Comparison of ENCODE assay signal across 8 mouse cellular contexts in the genomic region with DNA sequence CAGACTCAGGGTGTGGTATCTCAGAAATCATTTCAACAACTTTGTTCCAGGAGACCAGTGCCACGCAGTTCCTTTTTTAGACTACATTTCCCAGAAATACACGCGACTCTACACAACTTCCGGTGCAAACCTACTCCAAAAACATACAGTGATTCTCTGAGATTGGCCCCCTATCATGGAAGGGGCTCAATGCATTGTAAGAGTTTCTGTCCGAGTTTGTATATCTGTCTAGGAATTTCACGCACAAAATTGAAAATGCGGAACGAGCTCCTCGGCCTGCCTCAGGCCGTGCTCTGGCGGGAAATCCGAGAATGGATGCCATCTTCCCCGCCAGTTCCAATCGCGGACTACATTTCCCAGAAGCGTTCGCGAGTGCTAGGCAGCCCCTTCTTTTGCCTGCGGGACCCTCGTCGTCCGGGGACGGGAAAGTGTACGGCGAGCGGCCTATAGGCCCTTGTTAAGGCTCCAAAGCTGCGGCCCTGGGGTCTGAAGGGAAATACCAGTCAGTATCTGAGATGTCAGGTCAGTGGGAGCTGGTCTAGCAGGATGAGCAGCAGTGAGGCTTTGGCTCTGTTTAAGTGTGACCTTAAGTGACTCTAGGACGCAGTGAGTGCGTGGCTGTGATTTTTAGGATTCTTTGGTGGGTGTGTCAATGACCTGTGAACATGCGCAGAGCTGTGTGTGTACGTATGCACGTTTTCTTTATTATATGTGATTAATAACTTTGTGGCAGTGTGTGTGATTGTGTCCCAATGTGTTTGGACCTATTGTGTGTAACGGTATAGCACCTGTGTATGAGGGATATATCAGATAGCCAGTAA. TPM values are rescaled to one million over a fixed set of nuclear protein-coding genes. Genes with fewer than 3 reads are reported as not detected.
A peak's percentile ranks its signal among the peaks of the same experiment; 100 is the strongest.
DNase-seq lines count a peak whose midpoint lies in the region; ATAC-seq and TF ChIP-seq lines count a peak whose summit lies in the region.

Gene Zfp383 (plus strand): TSS at position 94 of the 821 bp plus-strand sequence.

- no peaks in the 10 kb centered on the region for H3K36me3 ChIP-seq in ES-E14 (ENCODE audit: control insufficient read depth, insufficient read depth, low read length, poor library complexity, severe bottlenecking)
- H3K36me3 ChIP-seq in forebrain, embryonic 14.5 days (ENCODE audit: control insufficient read depth, insufficient read depth, low read length) = peaks cover 29% of the 10 kb centered on the region
- H3K36me3 ChIP-seq in neural tube, embryonic 15.5 days = peaks cover 29% of the 10 kb centered on the region

- peak; percentile 86 for ATAC-seq in forebrain, embryonic 14.5 days
- ATAC-seq in neural tube, embryonic 15.5 days (ENCODE audit: low FRiP score) = peak; percentile 83

- peak within 1 kb of the TSS; percentile 83; the same call in 1 of the 2 replicates for H3K9ac ChIP-seq in ES-E14 (ENCODE audit: insufficient read depth, low read depth, low read length, poor library complexity, severe bottlenecking)
- H3K9ac ChIP-seq in forebrain, embryonic 14.5 days (ENCODE audit: low read length) = peak within 1 kb of the TSS; percentile 66
- H3K9ac ChIP-seq in neural tube, embryonic 15.5 days (replicated peaks) = peak within 1 kb of the TSS; percentile 71

- H3K4me2 ChIP-seq in forebrain, embryonic 14.5 days (ENCODE audit: low read length) = peak within 1 kb of the TSS; percentile 58
- H3K4me2 ChIP-seq in neural tube, embryonic 15.5 days = peak within 1 kb of the TSS; percentile 63

- peak within 1 kb of the TSS; percentile 86; the same call in 1 of the 2 replicates for H3K27ac ChIP-seq in ES-E14 (ENCODE audit: insufficient read depth, low read depth, low read length, poor library complexity, severe bottlenecking)
- H3K27ac ChIP-seq in forebrain, embryonic 14.5 days (ENCODE audit: low read depth, low read length) = peak within 1 kb of the TSS; percentile 96; the same call in 1 of the 2 replicates
- H3K27ac ChIP-seq in neural tube, embryonic 15.5 days (replicated peaks) = peak within 1 kb of the TSS; percentile 98

- intact Hi-C loops in heart, postnatal 14 days (cut with DNase I) = loop anchor here (5.0 kb wide), 1 partner anchor 91 kb away; the partner anchor contains the start of gene Zfp790

- in situ Hi-C loops in ES-E14 (cut with MboI; ENCODE audit: low sequenced_read_pairs in 2 of 2, unreplicated experiment in 2 of 2) = no loop called here

- H3K27me3 ChIP-seq in forebrain, embryonic 14.5 days (replicated peaks; ENCODE audit: control insufficient read depth, insufficient read depth, low read length) = no peaks in the 10 kb centered on the region
- H3K27me3 ChIP-seq in neural tube, embryonic 15.5 days (replicated peaks) = no peaks in the 10 kb centered on the region

- H3K9me3 ChIP-seq in ES-E14 (ENCODE audit: control insufficient read depth, insufficient read depth, low read depth, low read length) = no peaks in the 10 kb centered on the region
- H3K9me3 ChIP-seq in forebrain, embryonic 14.5 days (replicated peaks; ENCODE audit: control insufficient read depth, low read length) = no peaks in the 10 kb centered on the region
- H3K9me3 ChIP-seq in neural tube, embryonic 15.5 days (replicated peaks) = no peaks in the 10 kb centered on the region

- peak; percentile 82 for DNase-seq in ES-E14 (ENCODE audit: low read depth, low spot score)
- DNase-seq in cerebellum, adult 11 months = peak; percentile 69
- peak; percentile 96 for DNase-seq in forebrain, embryonic 14.5 days (ENCODE audit: low spot score)
- DNase-seq in heart, postnatal 14 days = peak; percentile 80 to 87
- peak; percentile 83 for DNase-seq in layer of hippocampus, adult 11-12 months (ENCODE audit: low spot score)
- DNase-seq in lung, adult 18-20 months = peak; percentile 84 to 86
- DNase-seq in testis, postnatal 14 days (ENCODE audit: low spot score) = peak; percentile 87

- under 1% methylated on average over 33 of the region's 33 CpGs for whole genome bisulfite sequencing in forebrain, embryonic 14.5 days
- WGBS in neural tube, embryonic 15.5 days = under 1% methylated on average over 33 of the region's 33 CpGs

- peaks cover 13 to 17% of the 10 kb centered on the region in 2 experiments for H3K4me1 ChIP-seq in ES-E14 (ENCODE audit: control insufficient read depth in 2 of 2, insufficient read depth in 2 of 2, low read length in 2 of 2, poor library complexity in 1 of 2)
- H3K4me1 ChIP-seq in forebrain, embryonic 14.5 days (ENCODE audit: control insufficient read depth, insufficient read depth, low read length) = peaks cover 15% of the 10 kb centered on the region
- peaks cover 34% of the 10 kb centered on the region for H3K4me1 ChIP-seq in neural tube, embryonic 15.5 days

- peak within 1 kb of the TSS; percentile 71 to 97 for H3K4me3 ChIP-seq in ES-E14 (ENCODE audit: insufficient read depth in 1 of 2, low read depth in 1 of 2, low read length in 2 of 2, poor library complexity in 1 of 2, severe bottlenecking in 1 of 2)
- peak within 1 kb of the TSS; percentile 62 for H3K4me3 ChIP-seq in forebrain, embryonic 14.5 days (ENCODE audit: low read depth, low read length)
- peak within 1 kb of the TSS; percentile 81 for H3K4me3 ChIP-seq in neural tube, embryonic 15.5 days (replicated peaks)

TF ChIP-seq in ES-E14, 5 proteins besides CTCF, POLR2A, EP300 and RAD21:
- TF ChIP-seq ZC3H11A (IDR thresholded peaks at IDR 0.05; ENCODE audit: borderline replicate concordance, low read depth, low read length) (no peak), ZNF384 (IDR thresholded peaks at IDR 0.05; ENCODE audit: low read depth, low read length) (0 out of 2 replicates have a peak, but pooled peaks have one; percentile 1), CHD2 (IDR thresholded peaks at IDR 0.05; ENCODE audit: low read depth, low read length) (0 out of 2 replicates have a peak, but pooled peaks have one; percentile 30), HCFC1 (IDR thresholded peaks at IDR 0.05; ENCODE audit: borderline replicate concordance, insufficient read depth, low read length) (peak; percentile 93), MAFK (IDR thresholded peaks at IDR 0.05; ENCODE audit: insufficient read depth, low read depth, low read length) (no peak)
TF ChIP-seq in ES-E14: peak in this region for 3.

RNA-seq across cellular contexts. Expression of gene Zfp383, which starts in this region (rescaled TPM):
- 5.1 and 5.4 TPM in 2 replicates for total RNA-seq in ES-E14 (2012; rRNA removed)
- polyA plus RNA-seq in forebrain, embryonic 14.5 days (2014; fragmentation: Nextera tagmentation; extraction: Ambion mirVana) = 9.9 and 10.5 TPM in 2 replicates
- total RNA-seq in heart, postnatal 14 days (2021) = 1 to 10 TPM; 7.3 to 8.1 TPM
- 5.1 and 6.1 TPM in 2 replicates for polyA plus RNA-seq in neural tube, embryonic 15.5 days (2015; fragmentation: Nextera tagmentation; extraction: Ambion mirVana)

Comparison
In these comparisons a context has a peak if more than half of its experiments do, and no peak if none do; other contexts are left out.
1. Peak in every context shown above with its lines: DNase-seq, ATAC-seq, H3K4me3 ChIP-seq and H3K27ac ChIP-seq.